Comparison of ENCODE assay signal across 8 mouse cellular contexts in genomic region chr11:94499661-94500152, GRCm38 (mm10). TPM values are rescaled to one million over a fixed set of nuclear protein-coding genes. Genes with fewer than 3 reads are reported as not detected.
DNase-seq lines count a peak whose midpoint lies in the region; ATAC-seq and TF ChIP-seq lines count a peak whose summit lies in the region.

Epn3 (minus strand) TSS chr11:94499974.

- no peak for TF ChIP-seq EP300 in ES-Bruce4 (IDR thresholded peaks at IDR 0.05; ENCODE audit: insufficient read depth, low read depth, low read length)

- no peak for TF ChIP-seq CTCF in ES-Bruce4 (IDR thresholded peaks at IDR 0.05; ENCODE audit: low read depth, low read length)
- TF ChIP-seq CTCF in kidney, adult 2 months (conservative IDR thresholded peaks at IDR 0.05; ENCODE audit: insufficient read depth, insufficient read length, low read depth, low read length): no peak
- TF ChIP-seq CTCF in lung, adult 2 months (IDR thresholded peaks at IDR 0.05; ENCODE audit: insufficient read depth, low read length): no peak

- no peak within 1 kb of the TSS for H3K27ac ChIP-seq in ES-Bruce4 (ENCODE audit: insufficient read depth, low read length)
- peak within 1 kb of the TSS; percentile 82 for H3K27ac ChIP-seq in kidney, adult 2 months (ENCODE audit: insufficient read depth, low read depth, low read length)

- TF ChIP-seq POLR2A in ES-Bruce4 (IDR thresholded peaks at IDR 0.05; ENCODE audit: insufficient read depth, low read length): no peak
- TF ChIP-seq POLR2A in kidney, adult 2 months (IDR thresholded peaks at IDR 0.05; ENCODE audit: low read depth, low read length): peak; percentile 10
- TF ChIP-seq POLR2A in lung, adult 2 months (IDR thresholded peaks at IDR 0.05; ENCODE audit: borderline replicate concordance, extremely low read depth, low read depth, low read length): peak; percentile 66; the same call in 1 of the 2 replicates

- no peaks in the 10 kb centered on the region for H3K9me3 ChIP-seq in ES-Bruce4 (replicated peaks; ENCODE audit: control insufficient read depth, insufficient read depth, low read length, poor library complexity, severe bottlenecking)

- H3K9ac ChIP-seq in ES-Bruce4 (ENCODE audit: low read depth, poor library complexity, severe bottlenecking): peak within 1 kb of the TSS; percentile 3

- H3K4me1 ChIP-seq in ES-Bruce4 (ENCODE audit: control insufficient read depth, insufficient read depth, low read length): peaks cover 2% of the 10 kb centered on the region
- H3K4me1 ChIP-seq in kidney, adult 2 months (ENCODE audit: control insufficient read depth, insufficient read depth, low read length): 0 out of 2 replicates have a peak, but pooled peaks cover 2% of the 10 kb centered on the region
- peaks cover 5% of the 10 kb centered on the region for H3K4me1 ChIP-seq in lung, adult 2 months (ENCODE audit: control insufficient read depth, insufficient read depth, low read length)

- ATAC-seq in granulocyte monocyte progenitor cell, adult 5-6 weeks (replicated peaks; ENCODE audit: poor library complexity, severe bottlenecking): peak; percentile 38; the same call in 1 of the 2 replicates
- no peak for ATAC-seq in CD4-positive, CD25-positive, alpha-beta regulatory T cell, adult 4 months

- H3K36me3 ChIP-seq in ES-Bruce4 (ENCODE audit: control insufficient read depth, insufficient read depth, low read length, poor library complexity, severe bottlenecking): no peaks in the 10 kb centered on the region
- H3K36me3 ChIP-seq in kidney, adult 2 months (ENCODE audit: control insufficient read depth, insufficient read depth, low read length): no peaks in the 10 kb centered on the region

- intact Hi-C loops in left cerebral cortex, postnatal 25 days (cut with DNase I): no loop called here

- DNase-seq in cerebellum, adult 8-10 months: peak; percentile 59
- DNase-seq in kidney, adult 2 months: peak; percentile 61
- peak; percentile 71 for DNase-seq in lung, adult 2 months
- DNase-seq in ovary, postnatal 14 days (ENCODE audit: low spot score): peak; percentile 41
- no peak for DNase-seq in left cerebral cortex, postnatal 25 days (ENCODE audit: low spot score in 2 of 2)

- no peaks in the 10 kb centered on the region for H3K27me3 ChIP-seq in ES-Bruce4 (ENCODE audit: control insufficient read depth, insufficient read depth, low read length, poor library complexity, severe bottlenecking)
- H3K27me3 ChIP-seq in kidney, adult 2 months (replicated peaks; ENCODE audit: control insufficient read depth, insufficient read depth, low read length): no peaks in the 10 kb centered on the region

- peak within 1 kb of the TSS; percentile 39 for H3K4me3 ChIP-seq in ES-Bruce4 (ENCODE audit: low read depth, low read length)
- peak within 1 kb of the TSS; percentile 48 for H3K4me3 ChIP-seq in kidney, adult 2 months (ENCODE audit: insufficient read depth, low read depth, low read length)
- peak within 1 kb of the TSS; percentile 70 for H3K4me3 ChIP-seq in lung, adult 2 months (replicated peaks; ENCODE audit: extremely low read depth, low read depth, low read length)

- 1% methylated on average over 26 of the region's 26 CpGs for WGBS in kidney, adult 2 months
- 2% methylated on average over 26 of the region's 26 CpGs for WGBS in lung, adult 2 months

RNA-seq across cellular contexts. Expression of gene Epn3, which starts in this region (rescaled TPM):
- polyA plus RNA-seq in ES-Bruce4 (2011; ENCODE audit: insufficient read depth, insufficient read length, low read depth, missing spikeins): 2.7 and 2.9 TPM in 2 replicates
- not detected in 2 replicates for total RNA-seq in granulocyte monocyte progenitor cell, adult 5-6 weeks (2014; fragmentation: Nextera tagmentation)
- total RNA-seq in granulocyte monocyte progenitor cell, adult 5-6 weeks (2017): not detected in 2 replicates
- 35.6 and 36.4 TPM in 2 replicates for polyA plus RNA-seq in kidney, adult 2 months (2012; rRNA removed)
- 60.0 and 62.2 TPM in 2 replicates for polyA plus RNA-seq in lung, adult 2 months (2012; rRNA removed)
- not detected for polyA plus RNA-seq in CD4-positive, CD25-positive, alpha-beta regulatory T cell, adult 4 months (2017; shearing (Covaris generic))
- under 1 TPM; 0.73 to 0.92 TPM for total RNA-seq in left cerebral cortex, postnatal 25 days (2021)

Comparison
In these comparisons a context has a peak if more than half of its experiments do, and no peak if none do; other contexts are left out.
1. Peak in ATAC-seq in granulocyte monocyte progenitor cell, adult 5-6 weeks; RNA of the gene not detected or under 1 TPM.
2. DNase-seq: peak in cerebellum, adult 8-10 months (single experiment), kidney, adult 2 months (single experiment), lung, adult 2 months (single experiment) and ovary, postnatal 14 days (single experiment); none in left cerebral cortex, postnatal 25 days (0 of 2).
3. Peak in every context shown above with its lines, with median percentiles within 50 percentile points of each other: H3K4me3 ChIP-seq.